Mouse (Mus musculus): ENCODE results near the gene Kctd2. TPM values are rescaled to one million over a fixed set of nuclear protein-coding genes. Genes with fewer than 3 reads are reported as not detected.
"Not testable (repeated sequence)": the region's sequence is repeated elsewhere in the genome, so short reads cannot be mapped to it uniquely, and the experiment has no call there.

The Kctd2 gene
- polyA plus RNA-seq, 1 experiment, result 13.6 TPM

- H3K36me3 ChIP-seq (ENCODE audit: control insufficient read depth, insufficient read depth, low read length), result no peaks in the 10 kb centered on the region
- no peak for TF ChIP-seq CTCF (IDR thresholded peaks at IDR 0.05; ENCODE audit: control insufficient read depth, insufficient read depth, insufficient replicate concordance, low read depth, low read length)
- TF ChIP-seq POLR2A (IDR thresholded peaks at IDR 0.05; ENCODE audit: control insufficient read depth, low read depth, low read length), result no peak
- H3K27ac ChIP-seq (ENCODE audit: control insufficient read depth, insufficient read depth, low read depth, low read length), result no peak overlapping the region
- peaks cover 7% of the 10 kb centered on the region; the same call in 1 of the 2 replicates for H3K4me1 ChIP-seq (ENCODE audit: control insufficient read depth, insufficient read depth, low read length)
- no peak overlapping the region for H3K4me3 ChIP-seq (ENCODE audit: control insufficient read depth, low read depth, low read length)
- no peaks in the 10 kb centered on the region for H3K27me3 ChIP-seq (ENCODE audit: control insufficient read depth, insufficient read depth, low read length)
These were observed 36.0 kb upstream of the Kctd2 start for GRCm38 (mm10) chr11:115383701-115384474.

- Histone ChIP-seq H3K4me1 (ENCODE audit: control insufficient read depth, insufficient read depth, low read length) (peaks cover 7% of the 10 kb centered on the region; the same call in 1 of the 2 replicates), H3K36me3 (ENCODE audit: control insufficient read depth, insufficient read depth, low read length) (no peaks in the 10 kb centered on the region), H3K4me3 (ENCODE audit: control insufficient read depth, low read depth, low read length) (no peak overlapping the region), H3K27me3 (ENCODE audit: control insufficient read depth, insufficient read depth, low read length) (no peaks in the 10 kb centered on the region), H3K27ac (ENCODE audit: control insufficient read depth, insufficient read depth, low read depth, low read length) (no peak overlapping the region)
- TF ChIP-seq CTCF (IDR thresholded peaks at IDR 0.05; ENCODE audit: control insufficient read depth, insufficient read depth, insufficient replicate concordance, low read depth, low read length) (no peak), POLR2A (IDR thresholded peaks at IDR 0.05; ENCODE audit: control insufficient read depth, low read depth, low read length) (no peak)
These were observed 35.3 kb upstream of the Kctd2 start for GRCm38 (mm10) chr11:115384587-115384986.

- not testable (repeated sequence) for H3K36me3 ChIP-seq (ENCODE audit: control insufficient read depth, insufficient read depth, low read length); H3K4me3 ChIP-seq (ENCODE audit: control insufficient read depth, low read depth, low read length); H3K4me1 ChIP-seq (ENCODE audit: control insufficient read depth, insufficient read depth, low read length); H3K27me3 ChIP-seq (ENCODE audit: control insufficient read depth, insufficient read depth, low read length); H3K27ac ChIP-seq (ENCODE audit: control insufficient read depth, insufficient read depth, low read depth, low read length)
These were observed 33.1 kb upstream of the Kctd2 start for GRCm38 (mm10) chr11:115386859-115387258.

- no peaks in the 10 kb centered on the region for H3K36me3 ChIP-seq (ENCODE audit: control insufficient read depth, insufficient read depth, low read length)
- H3K4me3 ChIP-seq (ENCODE audit: control insufficient read depth, low read depth, low read length), result no peak overlapping the region
- H3K27ac ChIP-seq (ENCODE audit: control insufficient read depth, insufficient read depth, low read depth, low read length), result no peak overlapping the region
- no peaks in the 10 kb centered on the region for H3K27me3 ChIP-seq (ENCODE audit: control insufficient read depth, insufficient read depth, low read length)
- TF ChIP-seq CTCF (IDR thresholded peaks at IDR 0.05; ENCODE audit: control insufficient read depth, insufficient read depth, insufficient replicate concordance, low read depth, low read length), result no peak
- TF ChIP-seq POLR2A (IDR thresholded peaks at IDR 0.05; ENCODE audit: control insufficient read depth, low read depth, low read length), result no peak
- H3K4me1 ChIP-seq (ENCODE audit: control insufficient read depth, insufficient read depth, low read length), result peaks cover 9% of the 10 kb centered on the region
These were observed 28.6 kb upstream of the Kctd2 start for GRCm38 (mm10) chr11:115391358-115391757.

GRCm38 (mm10) chr11:115393721-115394325 is 26.1 kb upstream of the Kctd2 start:
- H3K27me3 ChIP-seq (ENCODE audit: control insufficient read depth, insufficient read depth, low read length), result no peaks in the 10 kb centered on the region
- no peak; the same call in 1 of the 2 replicates for TF ChIP-seq POLR2A (IDR thresholded peaks at IDR 0.05; ENCODE audit: control insufficient read depth, low read depth, low read length)
- no peak for TF ChIP-seq CTCF (IDR thresholded peaks at IDR 0.05; ENCODE audit: control insufficient read depth, insufficient read depth, insufficient replicate concordance, low read depth, low read length)
- H3K36me3 ChIP-seq (ENCODE audit: control insufficient read depth, insufficient read depth, low read length), result no peaks in the 10 kb centered on the region
- peak overlapping the region; percentile 61 for H3K4me3 ChIP-seq (ENCODE audit: control insufficient read depth, low read depth, low read length)
- peaks cover 9% of the 10 kb centered on the region for H3K4me1 ChIP-seq (ENCODE audit: control insufficient read depth, insufficient read depth, low read length)
- H3K27ac ChIP-seq (ENCODE audit: control insufficient read depth, insufficient read depth, low read depth, low read length), result no peak overlapping the region

GRCm38 (mm10) chr11:115398085-115398484 is 21.8 kb upstream of the Kctd2 start:
- H3K27me3 ChIP-seq (ENCODE audit: control insufficient read depth, insufficient read depth, low read length), result no peaks in the 10 kb centered on the region
- peaks cover 15% of the 10 kb centered on the region for H3K4me1 ChIP-seq (ENCODE audit: control insufficient read depth, insufficient read depth, low read length)
- TF ChIP-seq CTCF (IDR thresholded peaks at IDR 0.05; ENCODE audit: control insufficient read depth, insufficient read depth, insufficient replicate concordance, low read depth, low read length) (no peak), POLR2A (IDR thresholded peaks at IDR 0.05; ENCODE audit: control insufficient read depth, low read depth, low read length) (no peak)
- no peak overlapping the region for H3K4me3 ChIP-seq (ENCODE audit: control insufficient read depth, low read depth, low read length)
- H3K36me3 ChIP-seq (ENCODE audit: control insufficient read depth, insufficient read depth, low read length), result no peaks in the 10 kb centered on the region
- H3K27ac ChIP-seq (ENCODE audit: control insufficient read depth, insufficient read depth, low read depth, low read length), result no peak overlapping the region

GRCm38 (mm10) chr11:115400126-115400525 is 19.8 kb upstream of the Kctd2 start:
- H3K27ac ChIP-seq (ENCODE audit: control insufficient read depth, insufficient read depth, low read depth, low read length), result no peak overlapping the region

More at GRCm38 (mm10) chr11:115400126-115400525, 19.8 kb upstream of the Kctd2 start:
- Histone ChIP-seq H3K4me1 (ENCODE audit: control insufficient read depth, insufficient read depth, low read length) (peaks cover 12% of the 10 kb centered on the region), H3K27me3 (ENCODE audit: control insufficient read depth, insufficient read depth, low read length) (no peaks in the 10 kb centered on the region), H3K36me3 (ENCODE audit: control insufficient read depth, insufficient read depth, low read length) (no peaks in the 10 kb centered on the region), H3K4me3 (ENCODE audit: control insufficient read depth, low read depth, low read length) (no peak overlapping the region)
- no peak for TF ChIP-seq CTCF (IDR thresholded peaks at IDR 0.05; ENCODE audit: control insufficient read depth, insufficient read depth, insufficient replicate concordance, low read depth, low read length)
